Mouse (Mus musculus): Measurements from ENCODE around the gene Defb46.

The Defb46 gene

GRCm38 (mm10) chr8:19239616-19240015 lies at the start of gene Defb46:
TSS of gene Defb46 (plus strand) at chr8:19239916.
- no peak for DNase-seq (ENCODE audit: low read depth, low spot score)

GRCm38 (mm10) chr8:19225161-19225560 lies 14.6 kb upstream of the Defb46 start, which contains the start of gene Defb6:
TSS of gene Defb6 (plus strand) at chr8:19225478.
- no peak for DNase-seq (ENCODE audit: low read depth, low spot score)

- DNase-seq (ENCODE audit: low read depth, low spot score): no peak
Measured at GRCm38 (mm10) chr8:19238101-19238500, 1.6 kb upstream of the Defb46 start.

GRCm38 (mm10) chr8:19247280-19247679 lies 7.6 kb downstream of the Defb46 start, which contains the start of gene Defb5:
TSS of gene Defb5 (plus strand) at chr8:19247580.
- no peak for DNase-seq (ENCODE audit: low read depth, low spot score)

- no peak for DNase-seq (ENCODE audit: low read depth, low spot score)
Measured at GRCm38 (mm10) chr8:19258136-19258535, 18.4 kb downstream of the Defb46 start.

- DNase-seq (ENCODE audit: low read depth, low spot score): no peak
Measured at GRCm38 (mm10) chr8:19259667-19260066, 20.0 kb downstream of the Defb46 start.
